Mouse (Mus musculus): ENCODE data around the gene Gm40193.
"Not testable (repeated sequence)": the region's sequence is repeated elsewhere in the genome, so short reads cannot be mapped to it uniquely, and the experiment has no call there.

The Gm40193 gene

DNA sequence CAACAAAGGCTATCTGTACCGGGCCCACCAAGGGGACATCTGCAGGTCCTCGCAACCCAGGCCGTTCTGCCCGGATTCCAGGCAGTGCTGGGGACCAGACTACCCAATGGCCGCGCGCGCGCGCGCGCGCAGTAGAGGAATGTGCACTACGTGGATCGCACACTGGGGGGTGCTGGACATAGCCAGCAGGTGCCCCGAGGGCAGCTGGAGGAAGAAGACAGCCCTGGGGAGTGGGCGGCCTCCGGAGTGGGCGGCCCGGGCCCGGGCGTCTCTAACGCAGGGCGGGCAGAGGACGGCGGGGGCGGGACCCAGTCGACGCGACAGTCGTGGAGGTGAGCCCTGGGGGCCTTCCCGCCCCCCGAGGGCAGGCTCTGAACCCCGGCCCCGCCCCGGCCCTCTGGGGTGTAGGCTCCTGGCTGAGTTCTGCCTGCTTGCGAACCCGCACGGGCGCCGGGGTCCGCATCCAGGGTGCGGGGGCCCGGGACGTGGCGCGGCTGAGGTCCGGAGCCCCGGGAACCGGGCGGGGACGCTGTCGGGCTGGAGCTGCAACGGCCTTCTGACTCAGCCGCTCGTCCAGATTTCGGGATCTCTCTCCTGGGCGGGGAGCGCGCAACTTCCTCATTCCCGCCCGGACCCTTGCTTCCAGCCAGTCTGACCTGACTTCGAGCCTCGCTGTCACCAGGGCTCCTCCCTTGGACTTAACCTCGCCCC lies 7.3 kb upstream of the Gm40193 start, which contains the start of gene Pld2:
Gene Pld2 (plus strand): TSS at position 188 of the 711 bp plus-strand sequence.
- peak; percentile 68 to 78 for DNase-seq

DNA sequence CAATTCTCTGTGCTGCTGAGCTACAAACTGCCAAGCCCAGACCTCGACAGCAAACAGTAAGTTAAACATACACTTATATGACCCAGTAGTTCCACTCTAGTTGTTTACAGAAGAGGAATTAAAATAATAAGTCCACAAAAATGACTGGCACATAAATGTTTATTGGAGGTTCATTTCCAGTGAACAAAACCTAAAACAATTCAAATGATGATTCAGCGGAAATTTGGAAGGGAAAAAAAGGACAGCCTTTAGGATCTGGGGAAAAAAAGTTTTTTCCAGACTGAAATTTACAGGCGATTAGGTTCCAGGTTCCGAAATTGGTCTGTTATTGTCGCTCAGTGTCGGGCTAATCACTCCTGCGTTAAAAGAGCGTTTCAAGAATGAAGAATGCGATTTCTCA lies 6.7 kb upstream of the Gm40193 start:
- DNase-seq, result no peak

GRCm38 (mm10) chr11:70531065-70531464 lies 1.7 kb downstream of the Gm40193 start:
- not testable (repeated sequence) for DNase-seq

GRCm38 (mm10) chr11:70528610-70529009 lies 4.1 kb downstream of the Gm40193 start:
- DNase-seq, result no peak

DNA sequence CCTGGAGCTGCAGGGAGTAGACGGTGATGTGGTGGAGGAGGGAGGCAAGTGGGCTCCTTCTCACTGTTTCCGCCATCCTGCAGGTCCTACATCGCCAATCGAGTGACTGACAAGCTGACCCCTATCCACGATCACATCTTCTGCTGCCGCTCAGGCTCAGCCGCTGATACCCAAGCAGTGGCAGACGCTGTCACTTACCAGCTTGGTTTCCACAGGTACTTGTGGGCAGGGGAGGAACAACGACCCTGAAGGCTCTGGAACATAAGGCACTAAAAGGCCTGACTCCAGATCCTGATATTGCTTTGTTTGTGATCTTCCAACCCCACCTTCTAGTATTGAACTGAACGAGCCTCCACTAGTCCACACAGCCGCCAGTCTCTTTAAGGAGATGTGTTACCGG lies 6.5 kb downstream of the Gm40193 start:
- no peak for DNase-seq

GRCm38 (mm10) chr11:70525726-70526125 lies 7.0 kb downstream of the Gm40193 start:
- no peak for DNase-seq

- peak; percentile 90 to 92 for DNase-seq
Observed at GRCm38 (mm10) chr11:70525184-70525678, 7.5 kb downstream of the Gm40193 start, which contains the start of gene Psmb6. Psmb6 (plus strand) TSS chr11:70525367.

DNA sequence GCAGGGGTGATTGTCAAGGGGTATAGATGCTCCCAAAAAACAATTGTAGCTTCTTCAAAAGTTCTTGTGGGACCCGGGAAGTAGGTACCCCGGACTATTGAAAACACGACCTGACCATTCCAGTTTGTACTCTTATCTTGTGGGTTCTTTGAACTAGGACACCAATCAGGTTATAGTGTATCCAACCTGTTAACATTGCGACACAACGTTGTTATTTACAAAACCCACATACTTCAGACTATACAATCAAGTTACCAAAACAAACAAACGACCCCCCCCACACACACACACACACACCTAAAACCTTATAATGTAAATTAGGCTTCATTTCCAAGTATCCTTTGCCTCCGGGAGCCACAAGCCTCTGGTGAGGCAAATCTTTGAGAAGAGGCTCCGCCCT lies 8.0 kb downstream of the Gm40193 start:
- DNase-seq, result no peak

- DNase-seq, result not testable (repeated sequence)
Observed at GRCm38 (mm10) chr11:70523306-70523989, 9.3 kb downstream of the Gm40193 start.

GRCm38 (mm10) chr11:70520178-70520769 lies 12.5 kb downstream of the Gm40193 start:
- peak; percentile 52 to 59 for DNase-seq

GRCm38 (mm10) chr11:70518923-70519322 lies 13.8 kb downstream of the Gm40193 start, which contains the start of gene Gltpd2:
Gltpd2 (plus strand) TSS chr11:70519196.
- DNase-seq, result no peak

- no peak for DNase-seq
Observed at GRCm38 (mm10) chr11:70518436-70518835, 14.3 kb downstream of the Gm40193 start.

DNA sequence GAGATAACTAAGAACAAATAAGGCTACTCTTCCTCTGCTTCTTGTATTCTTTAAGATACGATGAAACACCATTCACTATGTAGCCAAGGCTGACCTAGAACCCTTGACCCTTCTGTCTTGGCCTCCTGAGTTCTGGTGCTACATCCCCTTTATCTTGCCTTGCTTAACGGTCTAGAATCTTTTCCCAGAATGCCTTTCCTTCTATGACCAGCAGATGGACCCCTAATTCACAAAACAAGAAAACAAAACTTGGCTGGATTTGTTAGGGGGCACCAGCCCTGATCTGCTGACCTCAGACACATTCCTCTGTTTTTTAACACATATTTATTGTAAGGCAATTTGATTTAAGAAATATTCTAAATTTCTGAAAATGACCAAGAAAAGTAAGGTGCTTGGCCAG lies 16.4 kb downstream of the Gm40193 start:
- DNase-seq, result peak; percentile 58 to 63

DNA sequence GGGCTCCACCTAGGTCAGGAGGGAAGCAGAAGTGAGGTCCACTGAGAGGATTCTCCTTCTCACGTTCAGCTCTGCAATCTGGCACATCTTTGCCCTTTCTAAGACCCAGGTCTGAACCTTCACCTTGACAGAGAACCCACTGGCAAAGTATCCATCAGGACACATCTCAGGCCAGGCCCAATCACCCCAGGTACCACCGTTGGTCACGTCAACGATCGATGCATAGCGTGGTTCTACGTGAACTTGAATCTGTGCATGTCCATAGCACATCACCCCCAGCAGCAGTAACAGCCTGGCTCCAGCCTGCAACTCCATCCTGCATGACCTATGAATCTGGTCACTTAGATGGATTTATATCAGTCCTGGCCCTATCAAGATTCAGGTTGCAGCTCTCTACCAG lies 18.5 kb downstream of the Gm40193 start, which contains the start of gene Vmo1:
Gene Vmo1 (minus strand): TSS at position 329 of the 400 bp plus-strand sequence.
- DNase-seq, result no peak

DNA sequence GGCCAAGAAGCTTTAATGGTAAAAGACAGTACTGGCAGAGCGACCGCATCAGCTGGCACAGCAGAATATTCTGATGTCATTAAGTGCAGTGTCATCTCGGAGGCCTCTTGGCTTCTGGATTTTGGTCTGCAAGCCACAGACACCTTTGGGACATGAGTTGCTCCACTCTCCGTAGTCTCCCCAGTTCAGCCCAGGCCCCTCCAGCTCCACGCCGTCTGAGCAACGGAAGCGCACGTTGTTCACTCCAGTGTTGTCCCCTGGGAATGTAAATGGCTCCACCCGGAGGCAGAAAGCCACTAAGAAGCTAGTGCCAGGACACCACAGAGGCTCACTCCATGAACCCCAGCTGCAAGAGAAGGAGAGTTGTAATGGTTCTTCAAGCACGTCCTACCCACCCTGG lies 19.2 kb downstream of the Gm40193 start:
- no peak for DNase-seq

GRCm38 (mm10) chr11:70512709-70513342 lies 19.9 kb downstream of the Gm40193 start:
- no peak for DNase-seq

GRCm38 (mm10) chr11:70511825-70512224 lies 20.9 kb downstream of the Gm40193 start:
- no peak for DNase-seq

GRCm38 (mm10) chr11:70511242-70511641 lies 21.5 kb downstream of the Gm40193 start:
- no peak for DNase-seq

GRCm38 (mm10) chr11:70509753-70510564 lies 22.8 kb downstream of the Gm40193 start:
- peak; percentile 64 to 73 for DNase-seq

DNA sequence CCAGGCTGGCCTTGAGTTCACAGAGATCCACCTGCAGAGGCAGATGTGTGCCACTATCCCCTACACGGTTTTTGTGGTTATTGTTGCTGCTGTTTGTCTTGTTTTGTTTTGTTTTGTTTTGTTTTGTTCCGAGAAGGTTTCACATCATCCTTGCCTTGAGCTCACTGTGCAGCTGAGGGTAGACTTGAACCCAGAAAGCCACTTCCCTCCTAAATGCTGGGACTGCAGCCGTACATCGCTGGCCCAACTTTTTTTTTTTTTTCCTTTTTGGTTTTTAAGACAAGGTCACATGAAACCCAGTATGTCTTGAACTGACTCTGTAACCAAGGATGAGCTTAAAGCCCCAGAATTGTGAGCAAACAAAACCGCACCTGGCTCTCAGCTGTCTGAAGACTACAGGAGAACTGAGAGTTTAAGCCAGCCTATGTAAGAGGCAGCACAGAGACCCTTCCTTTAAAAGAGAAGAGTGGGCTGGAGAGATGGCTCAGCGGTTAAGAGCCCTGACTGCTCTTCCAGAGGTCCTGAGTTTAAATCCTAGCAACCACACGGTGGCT lies 25.7 kb downstream of the Gm40193 start:
- DNase-seq, result no peak

GRCm38 (mm10) chr11:70506385-70506784 lies 26.4 kb downstream of the Gm40193 start:
- DNase-seq, result peak; percentile 74 to 81

- no peak for DNase-seq
Observed at GRCm38 (mm10) chr11:70504970-70505369, 27.8 kb downstream of the Gm40193 start, which contains the start of gene Tm4sf5. Tm4sf5 (plus strand) TSS chr11:70505244.

Measured in cerebellum, postnatal 14 days (tissue).